Mouse (Mus musculus): ENCODE results near the gene Egln3. TPM values are rescaled to one million over a fixed set of nuclear protein-coding genes. Genes with fewer than 3 reads are reported as not detected.
A peak's percentile ranks its signal among the peaks of the same experiment; 100 is the strongest.

Gene Egln3
- total RNA-seq, 2 experiments from 2014 or later, result 18.3 to 19.0 TPM

DNA sequence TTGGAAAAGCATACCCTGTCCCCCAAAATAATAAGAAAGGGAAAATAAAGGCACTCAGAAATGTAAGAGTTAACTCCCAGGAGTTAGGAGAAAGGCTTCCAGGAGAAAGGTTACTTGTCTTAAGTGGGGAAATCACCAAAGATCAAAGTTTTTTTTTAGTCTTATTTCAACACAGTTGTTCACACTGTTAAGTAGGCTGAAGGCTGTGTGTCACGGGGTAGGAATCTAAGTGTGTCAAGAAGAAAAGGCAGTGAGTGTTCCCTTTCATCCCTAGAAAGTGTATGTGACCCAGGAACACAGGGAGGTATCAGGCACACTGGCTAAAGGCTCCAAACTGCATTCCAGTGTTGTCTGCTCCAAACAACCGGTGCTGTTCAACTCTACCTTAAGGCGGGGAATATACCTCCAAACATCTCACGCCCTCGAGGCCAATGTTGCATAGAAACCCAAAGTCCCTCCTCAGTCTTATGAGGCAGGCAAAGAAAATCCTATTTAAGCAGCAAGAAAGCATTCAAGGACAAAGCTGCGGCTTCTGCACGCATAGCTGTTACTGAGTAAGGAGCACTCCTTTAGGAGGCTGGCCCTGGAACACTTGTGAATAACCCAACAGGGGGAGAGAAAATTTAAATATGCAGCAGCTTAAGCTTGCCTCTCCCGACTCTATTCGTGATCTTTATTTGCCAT is 39.5 kb downstream of the Egln3 start:
- intact Hi-C loops (cut with DNase I), result no loop called here
- DNase-seq, result no peak

DNA sequence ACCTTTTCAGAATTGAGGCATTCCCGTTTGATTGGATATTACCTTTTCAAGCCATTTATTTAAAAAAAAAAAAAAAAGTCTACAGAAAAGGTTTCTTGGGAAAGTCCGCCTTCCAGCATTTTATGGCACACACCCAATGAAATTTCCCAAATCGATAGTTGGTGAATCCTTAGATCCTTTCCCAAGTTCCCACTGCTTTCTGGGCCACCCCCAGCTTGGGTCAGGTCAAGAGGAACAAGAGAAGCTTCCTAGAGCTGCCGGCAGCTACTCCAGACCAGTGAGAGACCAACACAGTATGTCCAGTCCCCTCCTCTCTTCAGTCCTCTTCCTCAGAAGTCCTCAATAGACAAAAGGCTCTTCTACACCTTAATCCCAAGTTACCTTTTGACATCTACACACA is 40.5 kb downstream of the Egln3 start:
- no peak for DNase-seq
- intact Hi-C loops (cut with DNase I), result no loop called here

DNA sequence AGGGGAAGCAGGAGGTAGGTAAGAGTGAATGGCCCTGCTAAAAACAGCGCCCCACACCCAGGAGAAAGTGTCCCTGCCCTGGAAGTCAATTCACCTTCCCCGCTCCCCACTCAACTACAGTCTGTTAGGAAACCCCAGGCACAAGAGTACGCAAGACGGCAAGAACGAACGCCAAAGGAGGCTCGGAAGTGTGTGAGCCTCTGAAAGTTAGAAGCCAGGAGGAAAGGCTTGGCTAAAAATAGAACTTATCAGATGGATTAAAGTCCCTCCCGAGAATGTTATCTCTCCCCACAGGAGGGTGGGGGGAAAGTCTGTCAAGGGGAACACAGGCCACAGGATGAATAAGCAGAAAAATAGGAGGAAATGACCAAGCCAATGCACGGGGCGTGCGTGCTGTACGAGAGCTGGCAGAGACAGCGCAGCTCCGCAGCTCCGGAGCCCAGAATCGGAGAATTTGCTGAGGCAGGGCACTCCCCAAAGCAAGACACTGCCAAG is 41.0 kb downstream of the Egln3 start:
- DNase-seq, result no peak
- intact Hi-C loops (cut with DNase I), result no loop called here

DNA sequence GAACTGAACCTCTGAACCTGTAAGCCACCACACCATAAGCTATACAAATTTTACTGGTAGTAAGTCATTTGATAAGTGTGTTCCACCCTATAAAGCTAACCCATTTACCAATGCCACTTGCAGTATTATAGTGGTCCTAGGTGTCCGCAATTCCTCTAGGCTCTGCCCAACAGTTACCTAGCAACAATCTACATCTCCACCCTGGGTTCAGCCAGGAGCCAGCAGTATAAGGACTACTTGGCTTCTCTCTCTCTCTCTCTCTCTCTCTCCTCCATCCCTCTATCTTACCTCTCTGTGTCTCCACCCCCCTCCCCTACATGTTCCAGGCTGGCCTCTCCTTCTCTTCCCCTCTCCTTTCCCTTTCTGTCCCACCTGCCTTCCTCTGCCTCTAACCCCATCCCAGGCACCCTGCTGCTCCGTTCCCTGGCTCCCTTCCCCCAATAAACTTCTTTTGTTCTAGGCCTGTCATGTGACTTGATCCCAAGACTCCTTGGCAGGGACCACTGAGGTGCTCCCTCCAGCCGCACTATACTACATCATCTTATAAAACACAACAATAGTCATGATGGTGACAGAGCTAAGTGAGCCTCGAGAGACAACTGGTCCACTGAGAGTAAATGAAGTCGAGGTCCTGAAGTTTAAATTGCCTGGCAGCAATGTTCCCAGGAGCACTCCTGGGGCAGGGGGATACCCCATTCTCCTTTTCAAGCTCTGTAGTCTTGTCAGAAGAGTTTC is 42.0 kb downstream of the Egln3 start:
- intact Hi-C loops (cut with DNase I), result no loop called here
- no peak for DNase-seq

DNA sequence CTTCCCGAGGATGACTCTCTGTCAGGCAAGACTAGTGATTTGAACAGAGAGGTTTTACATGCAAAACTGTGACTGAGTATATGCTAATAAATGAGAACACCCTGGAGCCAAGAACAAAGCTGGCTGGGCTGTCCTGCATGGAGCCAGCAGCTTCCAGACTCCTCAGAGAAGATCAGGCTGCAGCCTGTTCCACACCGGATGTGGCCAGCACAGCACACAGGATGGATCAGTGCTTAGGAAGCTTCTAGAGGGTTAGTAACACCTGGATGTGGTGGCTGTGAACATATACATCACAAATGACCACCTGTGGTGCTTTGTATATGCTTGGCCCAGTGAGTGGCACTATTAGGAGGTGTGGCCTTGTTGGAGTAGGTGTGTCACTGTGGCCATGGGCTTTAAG is 43.4 kb downstream of the Egln3 start:
- no peak for DNase-seq
- intact Hi-C loops (cut with DNase I), result no loop called here

DNA sequence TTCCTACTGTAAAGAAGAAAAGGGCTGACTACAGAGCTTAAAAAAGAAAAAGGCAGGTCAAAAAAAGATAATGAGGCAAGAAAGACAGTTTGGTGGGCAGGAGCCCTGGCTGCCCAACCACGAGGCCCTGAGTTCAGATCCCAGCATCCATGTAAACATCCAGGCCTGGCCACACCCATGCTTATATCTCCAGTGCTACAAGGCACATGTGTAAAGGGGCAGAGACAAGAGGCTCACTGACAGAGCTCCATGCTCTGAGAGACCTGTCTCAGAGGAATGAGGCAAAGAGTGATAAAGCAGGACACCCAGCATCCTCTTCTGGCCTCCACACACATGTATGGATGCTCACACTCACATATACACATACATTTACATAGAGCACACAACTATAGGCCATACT is 48.9 kb downstream of the Egln3 start:
- intact Hi-C loops (cut with DNase I), result no loop called here

DNA sequence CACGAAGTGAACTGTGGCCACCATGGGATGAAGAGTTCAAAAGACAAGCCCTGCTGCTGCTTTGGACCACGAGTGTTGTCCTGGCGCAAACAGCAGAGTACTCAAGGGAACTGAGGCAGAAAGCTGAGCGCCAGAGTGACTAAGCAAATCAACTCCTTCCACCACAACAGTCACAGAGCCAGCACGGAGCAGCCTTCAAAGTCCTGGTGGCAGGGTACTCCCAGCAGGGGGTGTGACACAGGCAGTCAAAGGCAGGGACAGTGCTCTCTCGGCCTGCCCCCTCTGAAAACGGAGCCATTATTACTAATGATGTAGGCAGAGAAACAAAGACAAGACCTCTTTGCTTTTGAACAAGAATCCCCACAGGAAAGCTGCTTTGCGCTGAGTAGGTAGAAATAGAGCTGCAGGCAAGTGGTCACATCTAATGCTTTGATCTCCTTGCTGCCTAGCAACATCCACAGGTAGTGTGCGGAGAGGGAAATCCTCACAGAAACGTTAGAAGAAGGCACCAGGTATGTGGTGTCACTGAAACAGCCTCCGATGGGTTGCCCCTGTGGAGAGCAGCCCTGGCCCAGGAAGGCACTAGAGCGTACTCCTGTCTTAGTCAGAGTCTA is 56.6 kb downstream of the Egln3 start:
- DNase-seq, result peak; percentile 17
- intact Hi-C loops (cut with DNase I), result no loop called here

More for the DNA sequence above, 48.9 kb downstream of the Egln3 start:
- DNase-seq, result no peak
